In the genomic region with DNA sequence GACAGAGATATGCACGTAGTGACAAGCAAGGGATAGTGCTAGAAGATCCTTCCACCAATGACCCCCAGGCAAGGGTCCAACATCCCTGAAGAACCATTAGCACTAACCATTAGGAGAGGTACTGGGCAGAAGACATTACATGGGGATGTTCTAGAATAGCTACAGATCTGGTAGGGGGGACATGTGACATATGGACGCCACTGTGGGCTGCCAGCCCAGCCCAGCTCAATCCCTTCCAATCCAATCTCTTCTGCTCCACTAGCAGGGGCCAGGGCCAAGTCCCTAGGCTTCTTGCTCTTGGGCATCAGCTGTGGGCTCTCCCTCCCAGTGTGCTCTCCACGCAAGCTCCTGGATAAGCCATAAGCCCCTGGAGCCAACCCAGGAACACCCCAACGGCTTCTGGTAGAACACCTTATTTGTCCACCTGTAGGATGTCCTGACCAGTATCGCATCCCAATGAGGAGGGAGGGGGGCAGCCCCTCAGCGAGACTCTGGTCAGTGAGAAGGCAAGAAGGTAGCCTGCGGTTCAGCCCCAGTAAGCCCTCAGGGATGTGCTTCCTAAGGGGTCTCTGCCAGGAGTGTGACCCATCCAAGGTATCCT, we compare ENCODE assay signal across 8 mouse cellular contexts. TPM values are rescaled to one million over a fixed set of nuclear protein-coding genes. Genes with fewer than 3 reads are reported as not detected.
DNase-seq lines count a peak whose midpoint lies in the region; ATAC-seq and TF ChIP-seq lines count a peak whose summit lies in the region.
"Had no signal": no experiment of that assay in that cellular context is flagged by ENCODE, and none has a peak within 500 bp of the region (broad histone marks: within the 10 kb centered on the region; RNA-seq: fewer than 3 reads in every experiment).

No protein-coding gene starts in this region.

- peak overlapping the region; percentile 38; the same call in 1 of the 2 replicates for H3K27ac ChIP-seq in CH12.LX (ENCODE audit: insufficient read depth, low read depth)
- peak overlapping the region; percentile 95; the same call in 1 of the 2 replicates for H3K27ac ChIP-seq in forebrain, embryonic 14.5 days (ENCODE audit: low read depth, low read length)
- H3K27ac ChIP-seq in limb, embryonic 14.5 days (replicated peaks; ENCODE audit: low read depth, low read length) = peak overlapping the region; percentile 90
- peak overlapping the region; percentile 97 for H3K27ac ChIP-seq in stomach, embryonic 16.5 days (ENCODE audit: low read length)

- TF ChIP-seq CTCF in CH12.LX (conservative IDR thresholded peaks at IDR 0.05 in 1 of 2, IDR thresholded peaks at IDR 0.05 in 1 of 2; ENCODE audit: low read depth in 2 of 2, low read length in 2 of 2) = no peak

- no peak for DNase-seq in CH12.LX (ENCODE audit: extremely low read depth)
- DNase-seq in Muller cell, postnatal 12 days (ENCODE audit: inconsistent ontology term) = peak; percentile 51
- peak; percentile 38 for DNase-seq in forebrain, embryonic 14.5 days (ENCODE audit: low spot score)
- no peak for DNase-seq in limb, embryonic 14.5 days (ENCODE audit: low spot score)
- no peak for DNase-seq in urinary bladder, adult 2 months (ENCODE audit: low spot score)

- peaks cover 22 to 56% of the 10 kb centered on the region in 2 experiments for H3K4me1 ChIP-seq in CH12.LX (ENCODE audit: control insufficient read depth in 1 of 2, insufficient read depth in 2 of 2)
- H3K4me1 ChIP-seq in forebrain, embryonic 14.5 days (ENCODE audit: control insufficient read depth, insufficient read depth, low read length) = peaks cover 78% of the 10 kb centered on the region
- H3K4me1 ChIP-seq in limb, embryonic 14.5 days (ENCODE audit: control insufficient read depth, insufficient read depth, low read length) = peaks cover 66% of the 10 kb centered on the region
- peaks cover 72% of the 10 kb centered on the region for H3K4me1 ChIP-seq in stomach, embryonic 16.5 days (ENCODE audit: control insufficient read depth, insufficient read depth, low read length)

- peak overlapping the region in 1 of 3 experiments; percentile 77 for H3K4me3 ChIP-seq in CH12.LX (replicated peaks in 1 of 3; ENCODE audit: low read depth in 2 of 3, low read length in 2 of 3, poor library complexity in 1 of 3)
- peak overlapping the region; percentile 86 for H3K4me3 ChIP-seq in forebrain, embryonic 14.5 days (ENCODE audit: low read depth, low read length)
- peak overlapping the region; percentile 67 for H3K4me3 ChIP-seq in limb, embryonic 14.5 days (replicated peaks; ENCODE audit: low read length)
- H3K4me3 ChIP-seq in stomach, embryonic 16.5 days (replicated peaks; ENCODE audit: low read length) = peak overlapping the region; percentile 74

- 63% methylated on average over 7 of the region's 7 CpGs for WGBS in forebrain, embryonic 14.5 days
- 70% methylated on average over 7 of the region's 7 CpGs for WGBS in limb, embryonic 14.5 days
- 63% methylated on average over 7 of the region's 7 CpGs for WGBS in stomach, embryonic 16.5 days

- H3K9me3 ChIP-seq in CH12.LX (replicated peaks; ENCODE audit: low read length) = peaks cover 8% of the 10 kb centered on the region
- no peaks in the 10 kb centered on the region for H3K9me3 ChIP-seq in forebrain, embryonic 14.5 days (replicated peaks; ENCODE audit: control insufficient read depth, low read length)
- H3K9me3 ChIP-seq in limb, embryonic 14.5 days (ENCODE audit: control insufficient read depth, low read length) = no peaks in the 10 kb centered on the region
- no peaks in the 10 kb centered on the region for H3K9me3 ChIP-seq in stomach, embryonic 16.5 days (replicated peaks; ENCODE audit: control insufficient read depth, low read length)

- TF ChIP-seq POLR2A in CH12.LX (IDR thresholded peaks at IDR 0.05; ENCODE audit: low read depth, low read length) = no peak
- TF ChIP-seq POLR2A in limb, embryonic 14.5 days (IDR thresholded peaks at IDR 0.05; ENCODE audit: borderline replicate concordance, extremely low read depth, insufficient read depth, insufficient read length) = no peak

- no peak for TF ChIP-seq RAD21 in CH12.LX (IDR thresholded peaks at IDR 0.05; ENCODE audit: low read depth, low read length)

- 0 out of 2 replicates have a peak, but pooled peaks cover 3% of the 10 kb centered on the region for H3K79me2 ChIP-seq in CH12.LX (replicated peaks; ENCODE audit: control insufficient read depth, extremely low read depth, insufficient read depth, poor library complexity, severe bottlenecking)

- dilution Hi-C loops in CH12.LX (cut with MboI; ENCODE audit: extremely low pct_ligation_motif_present, extremely low pct_unique_long_range_greater_than_20kb, low sequenced_read_pairs) = no loop called here

- in situ Hi-C loops in CH12.LX (cut with MboI; ENCODE audit: low pct_ligation_motif_present, low pct_unique_long_range_greater_than_20kb, low sequenced_read_pairs) = no loop called here

- peak overlapping the region; percentile 92 for H3K4me2 ChIP-seq in CH12.LX (ENCODE audit: insufficient read depth, low read depth, poor library complexity, severe bottlenecking)
- peak overlapping the region; percentile 67 for H3K4me2 ChIP-seq in forebrain, embryonic 14.5 days (ENCODE audit: low read length)
- H3K4me2 ChIP-seq in limb, embryonic 14.5 days (replicated peaks; ENCODE audit: low read depth, low read length, severe bottlenecking) = peak overlapping the region; percentile 75
- peak overlapping the region; percentile 90 for H3K4me2 ChIP-seq in stomach, embryonic 16.5 days (ENCODE audit: low read depth, low read length)

- no peak overlapping the region; the same call in 1 of the 2 replicates for H3K9ac ChIP-seq in CH12.LX (ENCODE audit: insufficient read depth, low read depth)
- peak overlapping the region; percentile 98 for H3K9ac ChIP-seq in forebrain, embryonic 14.5 days (ENCODE audit: low read length)
- H3K9ac ChIP-seq in limb, embryonic 14.5 days (ENCODE audit: low read depth, low read length, severe bottlenecking) = peak overlapping the region; percentile 78
- peak overlapping the region; percentile 86 for H3K9ac ChIP-seq in stomach, embryonic 16.5 days (ENCODE audit: low read length)

- H3K27me3 ChIP-seq in CH12.LX (replicated peaks) = peaks cover 1% of the 10 kb centered on the region
- H3K27me3 ChIP-seq in forebrain, embryonic 14.5 days (replicated peaks; ENCODE audit: control insufficient read depth, insufficient read depth, low read length) = no peaks in the 10 kb centered on the region
- H3K27me3 ChIP-seq in limb, embryonic 14.5 days (ENCODE audit: control insufficient read depth, insufficient read depth, low read length) = no peaks in the 10 kb centered on the region
- no peaks in the 10 kb centered on the region for H3K27me3 ChIP-seq in stomach, embryonic 16.5 days (ENCODE audit: control insufficient read depth, insufficient read depth, low read length)

- no peak for ATAC-seq in forebrain, embryonic 14.5 days
- no peak for ATAC-seq in limb, embryonic 14.5 days (ENCODE audit: low FRiP score, low read depth)
- no peak for ATAC-seq in stomach, embryonic 16.5 days (ENCODE audit: insufficient read depth, low FRiP score)
- ATAC-seq in megakaryocyte-erythroid progenitor cell, adult 5-6 weeks (replicated peaks; ENCODE audit: low FRiP score, low TSS enrichment, poor library complexity, severe bottlenecking) = no peak

- TF ChIP-seq EP300 in CH12.LX (IDR thresholded peaks at IDR 0.05; ENCODE audit: low read length) = no peak

- H3K36me3 ChIP-seq in CH12.LX (replicated peaks in 1 of 2; ENCODE audit: control insufficient read depth in 1 of 2, insufficient read depth in 1 of 2, low read length in 1 of 2) = peaks cover 0 to 18% of the 10 kb centered on the region in 2 experiments
- H3K36me3 ChIP-seq in forebrain, embryonic 14.5 days (ENCODE audit: control insufficient read depth, insufficient read depth, low read length) = no peaks in the 10 kb centered on the region
- H3K36me3 ChIP-seq in limb, embryonic 14.5 days (ENCODE audit: control insufficient read depth, insufficient read depth, low read length) = no peaks in the 10 kb centered on the region
- H3K36me3 ChIP-seq in stomach, embryonic 16.5 days (ENCODE audit: control insufficient read depth, insufficient read depth, low read length) = no peaks in the 10 kb centered on the region

RNA-seq across cellular contexts. Expression of a gene that starts 2.2 kb away (rescaled TPM):
- 40.1 and 51.5 TPM in 2 replicates for total RNA-seq in CH12.LX (2012; rRNA removed)
- 2.7 and 2.9 TPM in 2 replicates for total RNA-seq in CH12.LX (2014; rRNA removed)
- 4.3 and 4.5 TPM in 2 replicates for polyA plus RNA-seq in CH12.LX (2012; ENCODE audit: insufficient read length, low read depth)
- 101 TPM in 2 replicates for polyA plus RNA-seq in forebrain, embryonic 14.5 days (2014; fragmentation: Nextera tagmentation; extraction: Ambion mirVana)
- polyA plus RNA-seq in limb, embryonic 14.5 days (2012; rRNA removed) = 212 and 268 TPM in 2 replicates
- 170 and 183 TPM in 2 replicates for polyA plus RNA-seq in limb, embryonic 14.5 days (2014; fragmentation: Nextera tagmentation; extraction: Ambion mirVana)
- 153 and 178 TPM in 2 replicates for polyA plus RNA-seq in stomach, embryonic 16.5 days (2015; fragmentation: Nextera tagmentation; extraction: Ambion mirVana)
- 171 and 187 TPM in 2 replicates for polyA plus RNA-seq in urinary bladder, adult 2 months (2012; rRNA removed)
- 2.3 and 3.6 TPM in 2 replicates for total RNA-seq in megakaryocyte-erythroid progenitor cell, adult 5-6 weeks (2014; fragmentation: Nextera tagmentation)
- 0.34 and 1.7 TPM in 2 replicates for total RNA-seq in megakaryocyte-erythroid progenitor cell, adult 5-6 weeks (2017)

RNA-seq across cellular contexts. Expression of a gene that starts 17.9 kb away (rescaled TPM):
- 6.6 and 9.0 TPM in 2 replicates for total RNA-seq in CH12.LX (2012; rRNA removed)
- 4.1 and 4.5 TPM in 2 replicates for total RNA-seq in CH12.LX (2014; rRNA removed)
- polyA plus RNA-seq in CH12.LX (2012; ENCODE audit: insufficient read length, low read depth) = 8.8 and 9.1 TPM in 2 replicates
- polyA plus RNA-seq in forebrain, embryonic 14.5 days (2014; fragmentation: Nextera tagmentation; extraction: Ambion mirVana) = 39.0 and 49.2 TPM in 2 replicates
- 39.2 and 53.6 TPM in 2 replicates for polyA plus RNA-seq in limb, embryonic 14.5 days (2012; rRNA removed)
- polyA plus RNA-seq in limb, embryonic 14.5 days (2014; fragmentation: Nextera tagmentation; extraction: Ambion mirVana) = 12.7 and 14.0 TPM in 2 replicates
- polyA plus RNA-seq in stomach, embryonic 16.5 days (2015; fragmentation: Nextera tagmentation; extraction: Ambion mirVana) = 13.4 and 15.0 TPM in 2 replicates
- 16.0 and 23.8 TPM in 2 replicates for polyA plus RNA-seq in urinary bladder, adult 2 months (2012; rRNA removed)
- 9.8 and 14.1 TPM in 2 replicates for total RNA-seq in megakaryocyte-erythroid progenitor cell, adult 5-6 weeks (2014; fragmentation: Nextera tagmentation)
- total RNA-seq in megakaryocyte-erythroid progenitor cell, adult 5-6 weeks (2017) = 1.3 and 4.6 TPM in 2 replicates

RNA-seq across cellular contexts. Expression of a gene that starts 28.9 kb away (rescaled TPM):
- 7.4 and 11.4 TPM in 2 replicates for total RNA-seq in CH12.LX (2012; rRNA removed)
- total RNA-seq in CH12.LX (2014; rRNA removed) = 3.5 and 3.9 TPM in 2 replicates
- 5.2 and 5.3 TPM in 2 replicates for polyA plus RNA-seq in CH12.LX (2012; ENCODE audit: insufficient read length, low read depth)
- polyA plus RNA-seq in forebrain, embryonic 14.5 days (2014; fragmentation: Nextera tagmentation; extraction: Ambion mirVana) = 28.1 and 30.1 TPM in 2 replicates
- polyA plus RNA-seq in limb, embryonic 14.5 days (2012; rRNA removed) = 13.4 and 15.9 TPM in 2 replicates
- 7.0 and 7.3 TPM in 2 replicates for polyA plus RNA-seq in limb, embryonic 14.5 days (2014; fragmentation: Nextera tagmentation; extraction: Ambion mirVana)
- 5.1 and 6.0 TPM in 2 replicates for polyA plus RNA-seq in stomach, embryonic 16.5 days (2015; fragmentation: Nextera tagmentation; extraction: Ambion mirVana)
- 6.6 and 7.5 TPM in 2 replicates for polyA plus RNA-seq in urinary bladder, adult 2 months (2012; rRNA removed)
- total RNA-seq in megakaryocyte-erythroid progenitor cell, adult 5-6 weeks (2014; fragmentation: Nextera tagmentation) = 0.11 TPM in 1 of 2 replicates, not detected in the other
- 0.27 and 3.5 TPM in 2 replicates for total RNA-seq in megakaryocyte-erythroid progenitor cell, adult 5-6 weeks (2017)

RNA-seq across cellular contexts. Expression of a gene that starts 33.0 kb away (rescaled TPM):
- total RNA-seq in CH12.LX (2012; rRNA removed) = 10.0 and 14.7 TPM in 2 replicates
- 5.8 and 8.7 TPM in 2 replicates for total RNA-seq in CH12.LX (2014; rRNA removed)
- polyA plus RNA-seq in CH12.LX (2012; ENCODE audit: insufficient read length, low read depth) = 6.8 and 10.3 TPM in 2 replicates
- 69.4 and 77.1 TPM in 2 replicates for polyA plus RNA-seq in forebrain, embryonic 14.5 days (2014; fragmentation: Nextera tagmentation; extraction: Ambion mirVana)
- 59.0 and 71.5 TPM in 2 replicates for polyA plus RNA-seq in limb, embryonic 14.5 days (2012; rRNA removed)
- 28.3 and 31.7 TPM in 2 replicates for polyA plus RNA-seq in limb, embryonic 14.5 days (2014; fragmentation: Nextera tagmentation; extraction: Ambion mirVana)
- polyA plus RNA-seq in stomach, embryonic 16.5 days (2015; fragmentation: Nextera tagmentation; extraction: Ambion mirVana) = 20.2 and 24.4 TPM in 2 replicates
- 29.1 and 41.4 TPM in 2 replicates for polyA plus RNA-seq in urinary bladder, adult 2 months (2012; rRNA removed)
- total RNA-seq in megakaryocyte-erythroid progenitor cell, adult 5-6 weeks (2014; fragmentation: Nextera tagmentation) = 56.3 and 72.3 TPM in 2 replicates
- total RNA-seq in megakaryocyte-erythroid progenitor cell, adult 5-6 weeks (2017) = 29.4 and 145 TPM in 2 replicates

RNA-seq across cellular contexts. Expression of a gene that starts 37.9 kb away (rescaled TPM):
- total RNA-seq in CH12.LX (2012; rRNA removed) = 0.17 and 0.21 TPM in 2 replicates
- total RNA-seq in CH12.LX (2014; rRNA removed) = not detected in 2 replicates
- polyA plus RNA-seq in CH12.LX (2012; ENCODE audit: insufficient read length, low read depth) = 0.14 TPM in 1 of 2 replicates, not detected in the other
- polyA plus RNA-seq in forebrain, embryonic 14.5 days (2014; fragmentation: Nextera tagmentation; extraction: Ambion mirVana) = 4.8 and 5.1 TPM in 2 replicates
- 13.7 and 14.9 TPM in 2 replicates for polyA plus RNA-seq in limb, embryonic 14.5 days (2012; rRNA removed)
- 5.0 and 8.3 TPM in 2 replicates for polyA plus RNA-seq in limb, embryonic 14.5 days (2014; fragmentation: Nextera tagmentation; extraction: Ambion mirVana)
- 3.6 and 6.0 TPM in 2 replicates for polyA plus RNA-seq in stomach, embryonic 16.5 days (2015; fragmentation: Nextera tagmentation; extraction: Ambion mirVana)
- polyA plus RNA-seq in urinary bladder, adult 2 months (2012; rRNA removed) = 44.5 and 49.8 TPM in 2 replicates
- total RNA-seq in megakaryocyte-erythroid progenitor cell, adult 5-6 weeks (2014; fragmentation: Nextera tagmentation) = not detected in 2 replicates
- total RNA-seq in megakaryocyte-erythroid progenitor cell, adult 5-6 weeks (2017) = 2.1 TPM in 1 of 2 replicates, not detected in the other
- total RNA-seq: common myeloid progenitor, adult 5-6 weeks had no signal

Comparison
In these comparisons a context has a peak if more than half of its experiments do, and no peak if none do; other contexts are left out.
1. DNase-seq: peak in Muller cell, postnatal 12 days (single experiment) and forebrain, embryonic 14.5 days (single experiment); none in CH12.LX (single experiment), limb, embryonic 14.5 days (single experiment) and urinary bladder, adult 2 months (single experiment).
2. H3K27ac ChIP-seq: peak in every context shown above with its lines; median percentile 97 in stomach, embryonic 16.5 days; 95 in forebrain, embryonic 14.5 days; 90 in limb, embryonic 14.5 days; 38 in CH12.LX.
3. RNA of a gene that starts 2.2 kb away (polyA plus RNA-seq): 170 to 268 TPM in limb, embryonic 14.5 days, 171 to 187 TPM in urinary bladder, adult 2 months, 153 to 178 TPM in stomach, embryonic 16.5 days and 101 TPM in forebrain, embryonic 14.5 days; 4.3 to 4.5 TPM in CH12.LX; every median in the first group is over 10 times any median in the second.
4. Peak in every context shown above with its lines, with median percentiles within 50 percentile points of each other: H3K4me2 ChIP-seq.